Mouse (Mus musculus) neural tube, embryonic 11.5 days (tissue): ENCODE results near the gene Rnaseh2a. TPM values are rescaled to one million over a fixed set of nuclear protein-coding genes. Genes with fewer than 3 reads are reported as not detected.

Source experiments
- ATAC-seq: fragments of 200-750 bp; cut with Nextera tagmentation; 2 replicates; pipeline ENCODE4 v1.8.0; 2017; ENCODE audit warnings: moderate number of reproducible peaks, mild to moderate bottlenecking, moderate TSS enrichment, moderate library complexity; ENCODE audit not compliant: insufficient read depth, low FRiP score, low TSS enrichment
- DNase-seq: peaks from one replicate; pipeline ENCODE4 v3.0.0-alpha.2; 2015; ENCODE audit warnings: low spot score
- H3K27ac ChIP-seq: fragments of 300-500 bp; sonication (generic); 2 replicates; pipeline ENCODE4 v1.5.1; 2014; ENCODE audit warnings: low read depth, mild to moderate bottlenecking, low read length
- H3K27me3 ChIP-seq: fragments of 300-500 bp; sonication (generic); 2 replicates; pipeline ENCODE4 v1.6.1; 2014; ENCODE audit warnings: mild to moderate bottlenecking, low read length, mixed read lengths; ENCODE audit not compliant: control insufficient read depth, insufficient read depth
- H3K36me3 ChIP-seq: fragments of 300-500 bp; sonication (generic); 2 replicates; pipeline ENCODE4 v1.6.1; 2014; ENCODE audit warnings: mild to moderate bottlenecking, low read length, moderate library complexity, mixed read lengths; ENCODE audit not compliant: control insufficient read depth, insufficient read depth
- H3K4me1 ChIP-seq: fragments of 300-500 bp; sonication (generic); 2 replicates; pipeline ENCODE4 v1.6.1; 2014; ENCODE audit warnings: low read length, mixed read lengths; ENCODE audit not compliant: control insufficient read depth, insufficient read depth
- H3K4me2 ChIP-seq: fragments of 300-500 bp; sonication (generic); 2 replicates; pipeline ENCODE4 v1.6.1; 2014; ENCODE audit warnings: low read depth, mild to moderate bottlenecking, moderate library complexity
- H3K4me3 ChIP-seq: fragments of 300-500 bp; sonication (generic); 2 replicates; pipeline ENCODE4 v1.5.1; 2014; ENCODE audit warnings: low read depth, low read length
- H3K9ac ChIP-seq: fragments of 300-500 bp; sonication (generic); 2 replicates; pipeline ENCODE4 v1.6.1; 2014; ENCODE audit warnings: mild to moderate bottlenecking, low read length
- H3K9me3 ChIP-seq: fragments of 300-500 bp; sonication (generic); 2 replicates; pipeline ENCODE4 v1.6.1; 2016; ENCODE audit warnings: low read length; ENCODE audit not compliant: control insufficient read depth
- WGBS: fragments of 180-500 bp; shearing (Covaris S2); extraction: QIAGEN DNeasy Blood & Tissue Kit; methylation state at CpG from one replicate; pipeline ENCODE4 v1.1.7; 2014; 5-methylcytosine and 5-hydroxymethylcytosine counted together
- polyA plus RNA-seq: library from polyadenylated mRNA; unstranded; fragments of >200 nt; fragmentation: Nextera tagmentation; extraction: Ambion mirVana; gene quantifications from 2 replicates; pipeline ENCODE4 v1.2.1, GENCODE M21; 2014

Rnaseh2a gene
- polyA plus RNA-seq, 1 experiment from 2014 or later: 92.9 TPM

DNA sequence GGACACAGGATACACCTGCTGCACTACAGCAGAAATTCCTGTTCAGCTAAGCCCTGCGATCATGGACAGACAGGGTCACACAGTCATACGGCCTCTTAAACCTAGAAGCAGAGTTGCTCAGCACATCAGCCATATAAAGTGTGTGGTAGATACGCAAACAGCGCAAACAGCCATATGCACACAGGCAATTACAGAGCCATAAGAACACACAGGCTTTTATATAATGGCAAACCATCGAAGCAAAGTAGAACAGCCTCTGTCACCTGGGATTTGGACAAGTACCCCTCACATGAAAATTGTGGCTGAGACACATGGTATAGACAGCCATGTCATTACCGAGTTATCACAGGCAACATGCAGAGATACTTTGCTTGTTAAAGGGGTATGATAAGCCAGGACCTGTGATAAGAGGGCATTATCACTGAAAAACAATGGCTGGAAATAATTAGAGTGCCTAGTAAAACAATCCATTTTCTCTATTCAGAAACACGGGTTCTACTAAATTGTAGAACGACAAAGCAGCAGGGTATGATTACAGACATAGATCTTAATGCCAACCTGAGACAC lies 16.9 kb upstream of the Rnaseh2a start:
- Histone ChIP-seq H3K4me3 (peak overlapping the region; percentile 43; the same call in 1 of the 2 replicates), H3K9me3 (no peaks in the 10 kb centered on the region), H3K9ac (no peak overlapping the region), H3K4me1 (peaks cover 18% of the 10 kb centered on the region), H3K4me2 (peak overlapping the region; percentile 97), H3K27me3 (peaks cover 10% of the 10 kb centered on the region), H3K36me3 (no peaks in the 10 kb centered on the region), H3K27ac (no peak overlapping the region)
- WGBS: 46% methylated on average over 8 of the region's 8 CpGs
- DNase-seq: no peak
- ATAC-seq: no peak

DNA sequence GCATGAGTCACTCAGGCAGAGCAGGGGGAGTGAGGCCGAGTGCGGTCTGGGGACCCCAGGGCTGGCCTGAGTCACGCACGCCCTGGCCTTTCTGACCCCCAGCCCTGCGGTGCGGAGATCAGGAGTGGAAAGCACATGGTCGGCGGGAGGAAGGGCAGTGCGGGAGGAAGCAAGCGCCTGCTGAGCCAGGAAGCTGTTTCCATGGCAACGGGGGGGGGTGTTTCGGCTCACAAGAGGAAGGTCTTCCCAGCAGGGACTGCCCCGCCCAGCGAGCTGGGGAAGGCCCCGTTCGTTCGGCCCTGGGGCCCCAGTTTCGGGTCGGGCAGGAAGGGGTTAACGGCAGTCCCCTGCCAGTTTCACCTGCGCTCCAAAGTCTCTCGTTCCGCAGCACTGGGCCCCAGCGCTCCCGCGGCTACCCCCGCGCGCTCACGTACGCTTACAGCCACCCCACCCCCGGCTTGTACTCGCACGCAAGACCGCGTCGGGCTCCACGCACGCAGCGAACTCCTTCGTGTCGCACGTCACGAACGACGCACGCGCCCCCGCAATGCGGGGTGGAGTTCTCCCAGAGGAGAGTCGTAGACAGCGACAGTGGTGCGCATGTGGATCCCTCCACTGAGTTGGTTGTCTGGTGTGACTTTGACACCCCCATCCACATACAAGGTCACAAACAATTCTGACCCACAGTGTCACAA lies 16.3 kb upstream of the Rnaseh2a start:
- DNase-seq (peak; percentile 81), ATAC-seq (no peak)
- Histone ChIP-seq H3K4me2 (peak overlapping the region; percentile 97), H3K9me3 (no peaks in the 10 kb centered on the region), H3K36me3 (no peaks in the 10 kb centered on the region), H3K9ac (peak overlapping the region; percentile 43), H3K4me3 (peak overlapping the region; percentile 43), H3K4me1 (peaks cover 20% of the 10 kb centered on the region), H3K27ac (no peak overlapping the region), H3K27me3 (peaks cover 10% of the 10 kb centered on the region)
- WGBS: under 1% methylated on average over 53 of the region's 53 CpGs

DNA sequence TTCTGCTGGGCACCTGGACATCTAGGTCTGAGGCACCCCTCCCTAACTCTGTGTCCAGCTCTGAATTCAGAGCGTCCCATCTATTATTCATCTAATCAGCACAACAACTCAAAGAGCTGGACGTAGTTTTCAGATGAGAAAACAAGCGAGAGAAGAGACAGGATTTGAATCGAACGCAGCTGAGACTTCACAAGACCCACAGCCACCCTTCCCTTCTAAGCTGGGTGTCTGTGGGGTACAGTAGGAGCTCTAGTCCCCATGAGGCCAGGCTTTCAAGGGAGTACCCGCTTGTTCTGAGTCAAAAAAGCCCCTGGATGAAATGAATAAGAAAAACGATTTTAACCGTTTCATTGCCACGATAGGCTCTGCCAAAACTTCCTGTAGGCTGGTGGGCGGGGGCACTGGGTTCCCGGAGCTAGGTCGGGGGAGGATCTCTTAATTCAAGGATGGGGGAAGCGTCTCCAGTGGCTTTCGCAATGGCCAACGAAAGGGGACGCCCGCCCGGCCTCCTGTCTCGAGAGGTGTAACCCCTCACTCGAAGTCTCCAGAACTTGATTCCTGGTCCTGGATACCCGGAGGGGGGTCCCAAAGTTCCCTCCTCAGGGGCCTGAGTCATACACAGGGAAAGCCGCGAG lies 15.6 kb upstream of the Rnaseh2a start:
- Histone ChIP-seq H3K9me3 (no peaks in the 10 kb centered on the region), H3K36me3 (no peaks in the 10 kb centered on the region), H3K27me3 (peaks cover 15% of the 10 kb centered on the region), H3K4me2 (peak overlapping the region; percentile 97), H3K4me1 (peaks cover 20% of the 10 kb centered on the region), H3K27ac (no peak overlapping the region), H3K9ac (peak overlapping the region; percentile 43), H3K4me3 (peak overlapping the region; percentile 43)
- ATAC-seq (no peak), DNase-seq (no peak)
- WGBS: under 1% methylated on average over 23 of the region's 23 CpGs

- 14% methylated on average over 16 of the region's 16 CpGs for WGBS
Measured at GRCm38 (mm10) chr8:84984294-84985048, 14.9 kb upstream of the Rnaseh2a start.

GRCm38 (mm10) chr8:84982499-84983011 lies 13.0 kb upstream of the Rnaseh2a start:
- ATAC-seq (no peak), DNase-seq (no peak)
- Histone ChIP-seq H3K4me2 (no peak overlapping the region), H3K36me3 (no peaks in the 10 kb centered on the region), H3K27me3 (peaks cover 33% of the 10 kb centered on the region), H3K4me3 (no peak overlapping the region), H3K9ac (no peak overlapping the region), H3K9me3 (no peaks in the 10 kb centered on the region), H3K4me1 (peaks cover 41% of the 10 kb centered on the region), H3K27ac (no peak overlapping the region)
- WGBS: 67% methylated on average over 3 of the region's 3 CpGs

More at GRCm38 (mm10) chr8:84984294-84985048, 14.9 kb upstream of the Rnaseh2a start:
- H3K36me3 ChIP-seq: no peaks in the 10 kb centered on the region
- no peak overlapping the region for H3K27ac ChIP-seq
- H3K27me3 ChIP-seq: peaks cover 21% of the 10 kb centered on the region
- DNase-seq (no peak), ATAC-seq (no peak)
- H3K4me2 ChIP-seq: peak overlapping the region; percentile 97
- no peaks in the 10 kb centered on the region for H3K9me3 ChIP-seq
- H3K9ac ChIP-seq: no peak overlapping the region
- peaks cover 26% of the 10 kb centered on the region for H3K4me1 ChIP-seq
- H3K4me3 ChIP-seq: no peak overlapping the region

DNA sequence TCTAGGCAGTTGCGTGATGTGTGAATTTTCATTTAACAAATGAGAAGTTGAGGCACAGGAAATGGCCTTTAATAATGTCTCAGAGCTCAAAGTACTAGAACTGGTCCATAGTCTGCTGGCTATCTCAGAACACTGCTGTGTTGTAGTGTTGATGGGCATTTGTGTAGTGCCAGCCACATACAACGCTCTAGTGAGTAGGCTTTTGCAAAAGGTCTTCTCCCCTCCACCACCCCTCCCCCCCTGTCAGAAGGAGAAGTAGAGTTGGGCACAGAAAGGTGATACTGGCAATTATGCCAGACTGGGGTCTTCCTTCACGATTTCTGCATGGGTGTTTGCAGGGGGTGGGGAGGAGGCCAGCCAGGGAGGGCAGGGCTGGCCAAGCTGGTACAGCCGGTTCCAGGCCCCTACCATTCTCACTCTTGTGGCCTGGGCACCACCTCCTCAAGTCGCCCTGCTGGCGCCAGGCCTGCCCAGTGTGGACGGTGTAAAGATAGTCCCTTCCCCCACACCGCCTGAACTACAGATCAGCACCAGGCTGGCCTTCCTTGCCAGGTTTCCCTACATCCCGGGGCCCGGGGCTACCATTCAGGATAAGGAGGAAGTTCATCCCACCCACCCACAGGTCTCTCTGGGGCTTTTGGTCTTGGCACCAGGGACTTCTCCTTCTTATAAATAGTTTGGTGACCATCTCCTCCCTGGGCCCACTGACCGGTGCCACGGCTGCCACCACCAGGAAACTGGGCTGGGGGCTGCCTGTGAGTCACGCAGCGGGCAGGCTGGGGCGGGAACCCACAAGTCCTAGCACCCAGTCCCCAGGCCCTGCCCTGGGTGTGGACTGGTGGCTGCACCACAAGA lies 12.3 kb upstream of the Rnaseh2a start:
- ATAC-seq: no peak
- no peaks in the 10 kb centered on the region for H3K36me3 ChIP-seq
- no peak overlapping the region for H3K4me2 ChIP-seq
- 80% methylated on average over 15 of the region's 15 CpGs for WGBS
- no peak overlapping the region for H3K27ac ChIP-seq
- H3K27me3 ChIP-seq: peaks cover 37% of the 10 kb centered on the region
- no peak overlapping the region for H3K4me3 ChIP-seq
- no peak for DNase-seq
- no peak overlapping the region for H3K9ac ChIP-seq
- H3K4me1 ChIP-seq: peaks cover 46% of the 10 kb centered on the region
- H3K9me3 ChIP-seq: no peaks in the 10 kb centered on the region

DNA sequence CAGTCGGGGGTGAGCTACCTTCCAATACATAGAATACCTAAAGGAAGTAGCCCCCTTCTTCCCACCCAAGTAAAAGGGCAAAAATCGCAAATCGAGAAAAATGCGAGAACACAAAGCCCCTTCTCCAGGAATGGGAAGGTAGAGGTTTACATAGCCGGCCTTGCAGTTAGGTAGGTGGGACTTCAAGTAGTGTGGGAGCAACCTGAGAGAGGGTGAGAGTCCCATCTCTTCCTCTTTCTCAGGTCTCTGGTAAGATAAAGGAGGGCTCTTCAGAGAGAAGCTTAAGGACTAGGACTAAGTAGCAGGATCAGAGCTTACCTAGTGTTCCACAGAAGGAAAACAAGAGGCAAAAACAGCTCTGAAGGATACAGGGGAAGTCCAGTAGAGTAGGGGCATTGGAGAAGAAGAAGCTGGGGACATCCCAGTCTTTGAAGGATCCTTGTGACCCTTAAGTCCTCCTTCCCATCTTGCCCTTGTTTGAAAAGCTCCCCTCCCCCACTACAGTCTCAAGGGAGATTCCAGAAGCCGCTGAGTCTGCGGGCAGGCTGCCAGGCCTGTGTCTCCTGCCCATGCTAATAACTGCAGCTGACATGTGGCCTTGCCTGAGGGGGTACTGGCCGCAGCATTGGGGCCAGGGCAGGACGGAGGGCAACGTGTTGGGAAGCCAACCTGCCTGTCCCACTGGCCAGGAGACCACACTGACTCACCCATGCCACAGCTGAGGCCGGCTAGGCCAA lies 11.2 kb upstream of the Rnaseh2a start:
- Histone ChIP-seq H3K4me3 (no peak overlapping the region), H3K36me3 (no peaks in the 10 kb centered on the region), H3K4me2 (peak overlapping the region; percentile 7; the same call in 1 of the 2 replicates), H3K27ac (no peak overlapping the region), H3K27me3 (peaks cover 37% of the 10 kb centered on the region), H3K9me3 (no peaks in the 10 kb centered on the region), H3K9ac (peak overlapping the region; percentile 3; the same call in 1 of the 2 replicates), H3K4me1 (peaks cover 48% of the 10 kb centered on the region)
- WGBS: 42% methylated on average over 11 of the region's 11 CpGs
- peak; percentile 47 for DNase-seq
- ATAC-seq: no peak
